Mouse (Mus musculus): ENCODE measurements at regions not wholly inside any gene's neighbourhood (a gene's known extent, or its start where the extent isn't known, plus 50 kb on each side); places are given as distances from the start of the nearest gene placed in this dataset.

- Histone ChIP-seq H3K9ac (no peak overlapping the region), H3K27ac (no peak overlapping the region), H3K4me1 (peaks cover 35% of the 10 kb centered on the region), H3K27me3 (replicated peaks) (no peaks in the 10 kb centered on the region), H3K36me3 (no peaks in the 10 kb centered on the region), H3K4me2 (no peak overlapping the region), H3K4me3 (no peak overlapping the region), H3K9me3 (replicated peaks) (no peaks in the 10 kb centered on the region)
- no peak for ATAC-seq
- 34% methylated on average over 4 of the region's 4 CpGs for WGBS (ENCODE audit: insufficient replicate concordance)
Measured at GRCm38 (mm10) chr10:8011744-8012143, 55.7 kb upstream of the Tab2 start.

GRCm38 (mm10) chr10:8011138-8011537 is 55.1 kb upstream of the Tab2 start:
- no peaks in the 10 kb centered on the region for H3K27me3 ChIP-seq (replicated peaks)

GRCm38 (mm10) chr10:8009855-8010254 is 53.8 kb upstream of the Tab2 start:
- no peak overlapping the region for H3K4me3 ChIP-seq
- ATAC-seq = no peak

More at GRCm38 (mm10) chr10:8011138-8011537, 55.1 kb upstream of the Tab2 start:
- no peak overlapping the region for H3K4me2 ChIP-seq
- H3K36me3 ChIP-seq = no peaks in the 10 kb centered on the region
- no peak overlapping the region for H3K4me3 ChIP-seq
- ATAC-seq = no peak
- H3K27ac ChIP-seq = no peak overlapping the region
- H3K9ac ChIP-seq = no peak overlapping the region
- 33% methylated on average over 9 of the region's 9 CpGs for WGBS (ENCODE audit: insufficient replicate concordance)
- H3K9me3 ChIP-seq (replicated peaks) = no peaks in the 10 kb centered on the region
- H3K4me1 ChIP-seq = peaks cover 34% of the 10 kb centered on the region

GRCm38 (mm10) chr10:8007990-8008368 is 51.9 kb upstream of the Tab2 start:
- H3K9me3 ChIP-seq (replicated peaks) = no peaks in the 10 kb centered on the region
- H3K27ac ChIP-seq = no peak overlapping the region
- no peak for ATAC-seq
- no peaks in the 10 kb centered on the region for H3K36me3 ChIP-seq
- H3K9ac ChIP-seq = no peak overlapping the region
- H3K4me1 ChIP-seq = peaks cover 19% of the 10 kb centered on the region
- no peak overlapping the region for H3K4me3 ChIP-seq
- no peaks in the 10 kb centered on the region for H3K27me3 ChIP-seq (replicated peaks)
- H3K4me2 ChIP-seq = no peak overlapping the region
- 17% methylated on average over 3 of the region's 3 CpGs for WGBS (ENCODE audit: insufficient replicate concordance)

More at GRCm38 (mm10) chr10:8009855-8010254, 53.8 kb upstream of the Tab2 start:
- Histone ChIP-seq H3K4me1 (peaks cover 33% of the 10 kb centered on the region), H3K27ac (no peak overlapping the region), H3K4me2 (no peak overlapping the region), H3K27me3 (replicated peaks) (no peaks in the 10 kb centered on the region), H3K9ac (no peak overlapping the region), H3K36me3 (no peaks in the 10 kb centered on the region), H3K9me3 (replicated peaks) (no peaks in the 10 kb centered on the region)
- 45% methylated on average over 1 of the region's 1 CpGs for WGBS (ENCODE audit: insufficient replicate concordance)

GRCm38 (mm10) chr10:8007286-8007989 is 51.4 kb upstream of the Tab2 start:
- Histone ChIP-seq H3K27me3 (replicated peaks) (no peaks in the 10 kb centered on the region), H3K36me3 (no peaks in the 10 kb centered on the region)
- 34% methylated on average over 5 of the region's 5 CpGs for WGBS (ENCODE audit: insufficient replicate concordance)

More at GRCm38 (mm10) chr10:8007286-8007989, 51.4 kb upstream of the Tab2 start:
- Histone ChIP-seq H3K4me2 (no peak overlapping the region), H3K9ac (no peak overlapping the region), H3K27ac (no peak overlapping the region), H3K4me1 (peaks cover 19% of the 10 kb centered on the region), H3K9me3 (replicated peaks) (no peaks in the 10 kb centered on the region), H3K4me3 (no peak overlapping the region)
- ATAC-seq = no peak

Measured in liver, embryonic 12.5 days (tissue).